Mouse (Mus musculus) myocyte (in vitro differentiated cells): ENCODE data around the gene Drg2.

Source experiments
- CEBPB ChIP-seq: IDR thresholded peaks from 2 replicates; pipeline ENCODE4 v1.6.1; 2011; ENCODE audit warnings: mild to moderate bottlenecking, moderate library complexity; ENCODE audit not compliant: poor library complexity, insufficient read depth, severe bottlenecking
- E2F4 ChIP-seq: IDR thresholded peaks from one replicate; pipeline ENCODE4 v1.6.1; 2011; ENCODE audit warnings: mild to moderate bottlenecking, control low read depth, moderate library complexity; ENCODE audit not compliant: insufficient read depth
- MAX ChIP-seq: IDR thresholded peaks from one replicate; pipeline ENCODE4 v1.6.1; 2011; ENCODE audit warnings: low read depth, mild to moderate bottlenecking, control low read depth
- MYOD1 ChIP-seq, 3 experiments: IDR thresholded peaks; one replicate each; pipeline ENCODE4 v1.6.1; 2011; ENCODE audit warnings: control low read depth in 2 of 3, low read depth in 2 of 3, mild to moderate bottlenecking in 2 of 3, moderate library complexity in 1 of 3; ENCODE audit not compliant: insufficient read length in 2 of 3, control insufficient read depth in 1 of 3
- MYOG ChIP-seq, 3 experiments: IDR thresholded peaks; one replicate each; pipeline ENCODE4 v1.6.1; 2011; ENCODE audit warnings: control low read depth in 2 of 3, low read depth in 2 of 3, mild to moderate bottlenecking in 2 of 3; ENCODE audit not compliant: insufficient read length in 2 of 3, control insufficient read depth in 1 of 3, insufficient read depth in 1 of 3
- POLR2A ChIP-seq: IDR thresholded peaks from one replicate; pipeline ENCODE4 v1.6.1; 2011; ENCODE audit warnings: low read depth, mild to moderate bottlenecking, control low read depth, moderate library complexity; ENCODE audit not compliant: insufficient read length
- POLR2AphosphoS2 ChIP-seq: IDR thresholded peaks from one replicate; pipeline ENCODE4 v1.6.1; 2011; ENCODE audit warnings: low read depth, control low read depth; ENCODE audit not compliant: insufficient read length
- SRF ChIP-seq: IDR thresholded peaks from one replicate; pipeline ENCODE4 v1.6.1; 2011; ENCODE audit warnings: low read depth; ENCODE audit not compliant: control insufficient read depth, insufficient read length
- TCF12 ChIP-seq: IDR thresholded peaks from one replicate; pipeline ENCODE4 v1.6.1; 2011; ENCODE audit warnings: mild to moderate bottlenecking, control low read depth; ENCODE audit not compliant: poor library complexity, insufficient read depth, severe bottlenecking
- USF1 ChIP-seq: IDR thresholded peaks from one replicate; pipeline ENCODE4 v1.6.1; 2011; ENCODE audit warnings: low read depth, mild to moderate bottlenecking, control low read depth, moderate library complexity

- TF ChIP-seq MAX (no peak), TCF12 (no peak), POLR2A (no peak), USF1 (no peak), POLR2AphosphoS2 (no peak), E2F4 (no peak), MYOD1 (IDR thresholded peaks at IDR 0.05; ENCODE audit: control insufficient read depth in 1 of 3, insufficient read length in 2 of 3, low read depth in 2 of 3) (no peak), CEBPB (no peak), SRF (no peak), MYOG (IDR thresholded peaks at IDR 0.05; ENCODE audit: control insufficient read depth in 1 of 3, insufficient read depth in 1 of 3, insufficient read length in 2 of 3, low read depth in 2 of 3) (no peak)
Observed at GRCm38 (mm10) chr11:60495692-60496091, 41.3 kb downstream of the Drg2 start.
